Mouse (Mus musculus): ENCODE data around the gene Hic1.

- TF ChIP-seq CTCF (IDR thresholded peaks at IDR 0.05; ENCODE audit: extremely low read depth, insufficient read depth, low read length) (no peak), POLR2A (IDR thresholded peaks at IDR 0.05; ENCODE audit: extremely low read depth, insufficient read depth, low read length) (no peak)
Observed at GRCm38 (mm10) chr11:75148332-75149035, 20.8 kb downstream of the Hic1 start.
